Mouse (Mus musculus) cerebellum, postnatal 10 days (tissue): ENCODE measurements around the gene Prr23a1.

Experiments
- DNase-seq, 2 experiments: peaks; one replicate each; pipeline ENCODE4 v3.0.0; 2021; ENCODE audit warnings: mixed read lengths in 2 of 2

Prr23a1 gene

DNA sequence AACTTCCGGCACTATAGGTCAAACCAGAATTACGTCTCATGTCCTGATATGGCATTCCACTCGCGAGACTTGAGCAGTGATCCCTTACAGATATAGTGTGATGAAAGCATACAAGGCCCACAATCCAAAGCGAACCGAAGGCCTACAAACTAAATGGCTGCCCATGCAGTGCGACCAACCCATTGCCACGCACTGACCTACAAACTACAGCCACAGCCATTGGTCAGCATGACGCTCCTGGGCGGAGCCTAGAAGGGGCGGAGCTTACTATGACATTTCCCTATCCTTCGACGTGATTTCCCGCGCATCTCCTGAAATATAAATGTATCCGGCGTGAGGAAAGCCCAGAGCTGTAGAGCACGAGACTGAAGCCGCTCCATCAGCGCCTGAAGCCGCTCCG, at the start of gene Prr23a1:
TSS of gene Prr23a1 (plus strand) at position 387 of the 400 bp plus-strand sequence.
- no peak for DNase-seq

DNA sequence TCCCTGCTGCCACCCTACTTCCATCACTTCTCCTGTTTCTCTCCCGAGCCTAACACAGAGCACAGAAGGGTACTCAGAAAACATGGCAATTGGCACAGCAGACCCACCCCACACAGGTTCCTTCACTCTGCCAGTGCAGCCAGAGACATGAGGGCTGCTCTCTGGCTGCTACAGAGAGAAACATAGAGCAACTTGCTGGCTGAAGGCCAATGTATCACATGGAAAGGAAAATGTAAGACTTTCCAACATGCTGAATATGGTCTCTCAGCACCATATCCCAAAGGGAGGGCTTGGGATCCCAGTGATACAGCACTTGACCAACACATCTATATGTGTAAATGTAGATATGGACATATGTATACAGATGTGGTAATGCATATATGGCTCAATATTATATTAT, 43.3 kb upstream of the Prr23a1 start:
- DNase-seq: peak; percentile 24 to 25

DNA sequence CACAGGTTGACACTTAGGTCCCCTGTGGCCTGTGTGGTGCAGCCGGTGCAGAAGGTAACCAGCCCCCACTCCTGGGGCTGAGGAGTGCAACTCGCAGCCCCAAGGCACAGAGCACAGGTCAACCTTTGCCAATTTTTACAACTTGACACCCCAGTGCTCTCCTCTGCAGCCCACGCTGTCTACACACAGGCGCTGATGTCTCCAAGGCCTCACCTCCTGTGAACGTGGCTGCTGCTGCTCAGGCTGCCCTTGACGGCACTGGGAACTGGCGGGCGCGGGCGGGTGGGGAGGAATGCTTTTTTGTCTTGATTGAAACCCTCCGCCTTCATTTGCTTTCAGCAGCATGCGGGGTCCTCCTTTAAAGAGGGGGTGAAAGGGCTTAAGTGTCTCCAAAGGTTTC, 38.3 kb upstream of the Prr23a1 start:
- DNase-seq: no peak

DNA sequence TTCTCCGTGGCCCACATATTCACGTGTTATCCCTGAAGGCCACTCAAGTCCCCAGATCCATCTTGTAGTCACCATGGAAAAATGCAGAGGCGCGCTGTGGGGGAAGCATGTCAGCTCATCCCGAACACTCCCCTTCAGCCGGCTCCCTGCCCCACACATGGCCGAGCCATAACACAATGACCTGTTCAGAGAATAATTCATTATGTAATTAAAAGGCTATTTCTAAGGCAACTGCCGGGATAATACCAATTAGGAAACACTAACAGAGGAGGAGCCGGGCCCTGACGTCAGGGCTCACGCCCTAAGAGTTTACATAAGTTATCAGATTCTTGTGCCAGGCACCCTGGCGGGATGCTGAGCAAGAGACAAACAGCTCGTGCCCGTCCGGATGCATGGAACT, 36.8 kb upstream of the Prr23a1 start:
- DNase-seq: no peak

DNA sequence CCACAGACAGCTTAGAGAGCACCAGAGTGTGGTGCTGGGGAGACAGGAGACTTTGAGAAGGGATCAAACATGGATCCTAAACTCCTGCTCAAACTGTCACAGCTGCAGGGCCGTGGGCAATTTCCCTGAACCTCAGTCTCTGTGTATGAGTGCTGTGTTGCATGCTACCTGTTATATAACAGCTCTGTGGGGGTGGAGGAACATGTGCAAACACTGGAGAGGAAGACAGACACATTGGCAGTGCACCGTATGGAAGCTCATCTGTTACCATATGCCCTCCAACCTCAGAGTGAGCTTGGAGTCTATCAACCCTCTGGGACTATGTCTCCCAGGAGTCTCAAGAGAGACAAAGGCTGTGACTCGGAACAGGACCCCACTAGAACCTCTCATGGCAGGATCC, 36.4 kb upstream of the Prr23a1 start:
- no peak for DNase-seq

DNA sequence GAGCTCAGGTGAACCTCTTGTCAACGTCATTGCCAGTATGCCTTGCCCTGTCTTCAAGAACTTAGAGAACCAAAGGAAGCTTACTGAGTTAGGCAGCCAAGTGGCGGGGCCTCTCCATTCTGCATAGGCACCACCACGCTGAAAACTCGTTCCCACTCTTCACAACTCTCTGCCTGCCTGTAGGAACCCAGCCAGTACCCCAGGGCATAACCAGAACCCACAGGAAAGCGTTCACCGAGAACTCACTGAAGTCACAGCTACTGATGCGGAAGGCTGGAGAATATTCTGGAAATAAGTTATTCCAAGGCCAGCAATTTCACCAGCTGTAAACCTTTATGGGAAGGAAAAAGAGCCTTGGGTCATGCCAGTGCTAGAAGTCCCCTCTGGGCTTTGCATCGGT, 34.7 kb upstream of the Prr23a1 start:
- DNase-seq: no peak

DNA sequence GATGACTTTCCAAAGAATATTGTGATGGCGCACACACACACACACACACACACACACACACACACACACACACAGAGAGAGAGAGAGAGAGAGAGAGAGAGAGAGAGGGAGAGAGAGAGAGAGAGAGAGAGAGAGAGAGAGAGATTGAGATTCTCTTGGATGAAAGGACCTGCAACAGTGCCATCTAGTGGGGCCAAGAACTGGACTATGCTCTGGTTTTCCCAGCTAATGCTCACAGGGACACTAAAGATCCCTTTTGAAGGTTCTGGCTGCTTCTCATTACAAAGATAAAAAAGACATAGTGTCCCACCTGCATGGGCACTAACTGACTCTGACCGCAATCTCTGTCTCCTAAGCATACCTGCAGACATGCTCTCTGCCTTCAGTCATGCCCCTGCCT, 32.8 kb upstream of the Prr23a1 start:
- peak; percentile 74 to 79 for DNase-seq

DNA sequence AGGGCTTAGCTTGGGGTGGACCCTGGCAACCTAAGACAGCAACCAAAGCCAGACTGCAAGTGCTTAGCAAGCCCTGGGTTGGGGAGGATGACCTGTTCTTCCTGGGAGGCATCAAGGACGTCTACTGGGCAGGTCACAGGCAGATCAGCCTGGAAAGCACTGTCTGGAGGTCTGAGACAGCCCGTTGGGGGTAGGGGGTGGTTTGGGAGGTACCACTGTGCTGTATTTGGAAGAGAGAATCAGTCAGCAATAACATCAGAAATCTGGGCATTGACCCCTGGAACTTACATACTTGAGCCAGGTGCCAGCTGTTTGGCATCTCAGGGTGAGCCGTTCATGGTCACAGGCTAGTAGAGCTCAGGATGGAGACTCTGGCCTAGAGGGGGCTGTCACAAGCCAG, 26.2 kb upstream of the Prr23a1 start:
- DNase-seq: no peak

DNA sequence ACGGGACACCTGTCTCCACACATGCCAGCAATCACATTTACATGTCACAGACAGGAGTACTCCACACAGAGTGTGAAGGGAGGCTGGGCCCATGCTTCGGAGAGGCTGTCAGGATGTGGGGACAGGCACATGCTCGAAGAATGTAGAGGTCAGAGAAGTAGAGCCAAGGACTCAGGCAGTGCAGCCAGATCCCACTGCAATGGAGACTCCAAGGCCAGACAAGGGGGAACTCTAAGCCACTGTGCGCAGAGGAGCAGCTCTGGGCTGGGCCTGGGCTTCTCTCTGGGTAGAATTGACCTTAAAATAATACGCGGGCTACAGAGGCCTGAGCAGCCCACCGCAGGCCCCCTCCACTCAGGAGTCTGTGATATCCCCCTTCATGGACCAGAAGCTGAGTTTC, 24.7 kb upstream of the Prr23a1 start:
- DNase-seq: no peak

DNA sequence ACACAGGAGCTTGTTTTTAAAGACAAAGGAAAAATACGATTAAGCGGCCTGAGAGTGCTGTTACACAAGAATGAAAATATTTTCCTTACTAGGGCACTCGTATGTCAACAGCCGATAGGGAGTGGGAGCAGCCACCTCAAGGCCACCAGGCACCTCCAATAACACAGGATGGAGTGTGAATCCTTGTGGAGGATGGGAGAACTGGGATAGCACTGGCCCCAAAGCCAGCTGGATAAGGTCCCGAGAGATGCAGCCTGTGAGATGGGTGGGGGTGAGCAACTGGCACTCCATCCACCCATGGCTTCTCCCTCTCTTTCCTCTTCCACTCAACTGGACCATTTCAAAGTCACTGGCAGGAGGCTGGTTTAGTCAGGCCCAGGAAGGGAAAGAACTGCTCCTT, 23.3 kb upstream of the Prr23a1 start:
- DNase-seq: no peak

DNA sequence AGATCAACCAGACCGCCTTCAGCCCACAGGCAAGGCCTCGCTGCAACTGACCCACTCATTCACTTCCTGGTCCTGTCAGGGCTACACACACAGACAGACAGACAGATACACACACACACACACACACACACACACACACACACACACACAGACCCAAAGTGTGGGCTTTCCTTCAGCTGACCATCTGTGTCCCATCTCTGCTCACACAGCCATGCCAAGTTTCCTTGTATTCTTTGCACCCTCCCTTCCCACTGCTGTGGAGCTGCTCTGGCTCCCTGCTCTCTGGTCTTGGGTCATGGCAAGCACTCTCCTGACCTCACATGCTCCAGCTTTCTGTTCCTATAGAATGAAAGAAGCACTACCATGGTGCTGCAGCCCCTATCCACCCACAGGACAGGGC, 22.8 kb upstream of the Prr23a1 start:
- peak in 1 of 2 experiments; percentile 12 for DNase-seq

DNA sequence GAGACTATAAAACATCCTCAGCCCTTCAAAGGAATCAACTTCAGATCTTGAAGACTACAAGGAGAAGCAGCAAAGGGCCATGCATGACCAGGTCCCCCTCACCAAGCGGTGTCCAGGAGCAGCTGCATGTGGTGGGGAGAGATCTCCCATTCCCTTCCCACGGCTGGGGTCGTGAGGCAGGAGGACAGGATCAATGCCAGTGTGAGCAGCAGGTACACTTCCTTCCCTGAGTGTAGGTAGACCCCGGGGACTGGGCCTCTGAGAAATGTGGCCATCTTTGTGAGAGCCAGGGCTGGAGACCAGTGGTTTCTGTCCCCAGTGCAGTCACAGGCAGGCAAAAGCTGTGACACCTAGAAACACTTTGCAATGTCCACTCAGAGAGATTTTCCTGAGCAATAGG, 21.8 kb upstream of the Prr23a1 start:
- no peak for DNase-seq

DNA sequence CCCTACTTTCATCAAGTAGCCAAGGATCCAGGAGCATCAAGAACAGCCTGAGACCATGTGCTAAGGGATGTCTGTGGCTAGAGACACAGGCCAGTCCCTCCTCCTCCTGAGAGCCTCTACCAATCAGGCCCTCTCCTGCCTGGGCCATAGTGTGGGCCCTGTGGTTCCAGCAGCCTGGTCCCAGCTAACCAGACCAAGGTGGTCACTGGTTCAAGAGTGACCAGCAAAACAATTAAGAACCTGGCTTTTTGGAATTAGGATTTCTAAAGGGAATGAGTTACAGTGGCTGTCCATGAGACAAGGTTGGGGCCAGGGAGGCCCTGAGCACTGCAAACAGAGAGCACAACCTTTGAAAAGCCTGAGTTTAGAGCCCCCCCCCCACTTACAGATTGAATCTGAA, 21.2 kb upstream of the Prr23a1 start:
- DNase-seq: no peak

DNA sequence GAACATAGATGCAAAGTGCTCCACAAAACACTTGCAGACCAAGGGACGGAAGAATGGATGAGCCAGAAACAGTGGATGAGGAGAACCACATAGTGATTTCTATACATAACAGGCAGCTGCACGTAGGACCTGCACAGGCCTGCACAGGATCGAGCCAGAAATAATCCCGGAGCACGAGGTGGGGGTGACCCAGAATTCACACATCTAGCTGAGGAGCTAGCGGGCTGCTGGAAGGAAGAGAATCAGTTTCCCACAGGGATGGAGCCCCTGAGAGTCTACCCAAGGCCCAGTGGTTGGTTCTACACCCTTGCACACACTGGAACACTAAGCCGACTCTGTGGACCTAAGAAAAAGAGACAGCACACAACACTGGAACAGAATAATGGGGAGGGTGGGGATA, 18.5 kb upstream of the Prr23a1 start:
- DNase-seq: no peak

DNA sequence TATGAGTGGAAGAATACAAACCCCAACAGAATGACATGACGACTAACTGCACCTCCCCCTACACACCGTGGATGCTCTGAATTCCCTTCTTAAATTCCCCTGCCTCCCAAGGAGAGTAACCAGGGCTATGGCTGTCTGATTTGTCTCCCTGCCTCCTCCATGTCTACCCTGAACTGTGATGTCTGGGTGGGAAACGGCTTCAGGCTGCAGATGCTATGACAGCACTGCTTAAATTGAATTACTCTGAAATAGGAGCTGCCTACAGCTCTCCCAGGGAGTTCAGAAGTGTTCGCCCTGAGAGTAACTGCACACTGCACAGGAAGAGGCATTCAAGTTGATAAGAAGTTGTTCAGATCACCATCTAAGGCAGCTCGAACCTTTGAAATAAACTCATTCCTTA, 12.8 kb upstream of the Prr23a1 start:
- DNase-seq: no peak

DNA sequence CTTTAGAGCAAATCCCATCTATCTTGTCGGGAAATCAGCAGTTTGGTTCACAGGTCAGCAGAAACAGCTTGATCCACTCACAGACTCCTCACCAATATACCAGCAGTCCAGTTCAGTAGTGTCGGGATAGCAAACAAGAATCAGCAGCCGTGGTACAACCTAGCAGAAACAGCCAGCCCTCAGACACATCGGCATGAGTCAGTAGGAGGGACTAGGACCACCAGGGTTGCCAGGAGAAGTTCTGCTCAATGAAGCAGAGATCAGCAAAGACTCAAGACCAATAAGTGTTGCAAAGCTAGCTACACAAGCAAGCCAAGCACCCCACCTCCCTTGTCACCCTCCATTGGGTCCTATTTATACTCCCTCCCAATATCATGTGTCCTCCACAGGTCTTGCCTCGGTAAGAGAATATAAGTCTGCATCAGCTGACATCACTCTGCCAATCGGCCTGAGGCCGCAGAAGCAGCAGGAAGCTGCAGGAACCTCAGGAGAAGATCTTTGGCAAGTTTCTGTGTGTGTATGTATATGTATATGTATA, 4.7 kb upstream of the Prr23a1 start:
- no peak for DNase-seq

DNA sequence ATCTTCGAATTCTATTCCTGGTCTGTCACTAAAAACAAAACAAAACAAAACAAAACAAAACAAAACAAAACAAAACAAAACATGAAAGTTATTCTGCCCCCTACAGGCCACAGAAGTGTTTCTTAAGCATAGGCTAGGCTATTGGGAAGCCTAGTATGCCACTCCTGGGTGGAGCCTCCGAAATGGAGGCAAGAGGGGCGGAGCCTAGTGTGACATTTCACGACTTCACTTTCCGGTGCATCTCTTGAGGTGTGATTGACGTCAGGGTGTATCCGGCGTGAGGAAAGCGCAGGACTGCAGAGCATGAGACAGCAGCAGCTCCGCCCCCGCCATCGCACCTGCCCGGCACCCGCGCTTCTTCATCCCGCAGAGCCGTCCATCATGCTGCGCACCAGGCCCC, 13.9 kb downstream of the Prr23a1 start, which contains the start of gene Prr23a2:
TSS of gene Prr23a2 (plus strand) at position 285 of the 400 bp plus-strand sequence.
- DNase-seq: no peak

DNA sequence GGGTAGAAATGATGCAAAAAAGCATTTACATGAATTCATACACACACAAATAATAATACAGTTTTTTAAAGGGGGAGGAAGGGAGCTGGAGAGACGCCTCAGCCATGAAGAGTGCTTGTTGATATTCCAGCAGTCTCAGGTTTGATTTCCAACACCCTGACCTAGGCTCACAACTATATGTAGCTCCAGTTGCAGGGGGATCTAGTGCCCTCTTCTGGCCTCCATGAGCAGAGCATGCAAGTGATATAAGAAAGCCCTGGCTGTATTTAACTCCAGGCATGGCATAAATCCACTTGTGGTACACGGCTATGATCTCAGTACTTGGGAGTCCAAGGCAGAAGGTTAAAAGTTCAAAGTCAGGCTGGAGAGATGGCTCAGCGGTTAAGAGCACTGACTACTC, 21.2 kb downstream of the Prr23a1 start:
- DNase-seq: peak; percentile 5 to 9

DNA sequence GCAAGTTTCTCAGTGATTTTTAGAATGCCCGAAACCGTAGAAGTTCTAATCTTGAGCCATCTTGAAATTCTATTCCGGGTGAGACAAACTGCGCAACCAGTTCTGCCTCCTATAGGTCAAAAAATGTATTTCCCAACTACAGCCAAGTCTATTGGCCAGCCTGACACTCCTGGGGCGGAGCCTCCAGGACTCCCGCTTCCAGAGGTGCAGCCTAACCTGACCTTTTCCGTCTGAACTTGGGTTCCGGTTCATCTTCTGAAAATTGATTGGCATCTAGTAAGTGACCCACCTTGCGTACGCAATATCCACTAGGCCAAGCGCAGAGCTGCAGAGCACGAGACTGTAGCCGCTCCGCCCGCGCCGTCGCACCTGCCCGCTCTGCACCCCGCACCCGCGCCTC, 22.3 kb downstream of the Prr23a1 start, which contains the start of gene Prr23a3:
TSS of gene Prr23a3 (plus strand) at position 197 of the 400 bp plus-strand sequence.
- no peak for DNase-seq
